Mouse (Mus musculus): ENCODE results near the gene Gabrd. TPM values are rescaled to one million over a fixed set of nuclear protein-coding genes. Genes with fewer than 3 reads are reported as not detected.

Gene Gabrd
- not detected for total RNA-seq (2023)

GRCm38 (mm10) chr4:155397511-155398221, at the start of gene Gabrd:
Gene Gabrd, minus strand, starts transcription at chr4:155398112.

DNA sequence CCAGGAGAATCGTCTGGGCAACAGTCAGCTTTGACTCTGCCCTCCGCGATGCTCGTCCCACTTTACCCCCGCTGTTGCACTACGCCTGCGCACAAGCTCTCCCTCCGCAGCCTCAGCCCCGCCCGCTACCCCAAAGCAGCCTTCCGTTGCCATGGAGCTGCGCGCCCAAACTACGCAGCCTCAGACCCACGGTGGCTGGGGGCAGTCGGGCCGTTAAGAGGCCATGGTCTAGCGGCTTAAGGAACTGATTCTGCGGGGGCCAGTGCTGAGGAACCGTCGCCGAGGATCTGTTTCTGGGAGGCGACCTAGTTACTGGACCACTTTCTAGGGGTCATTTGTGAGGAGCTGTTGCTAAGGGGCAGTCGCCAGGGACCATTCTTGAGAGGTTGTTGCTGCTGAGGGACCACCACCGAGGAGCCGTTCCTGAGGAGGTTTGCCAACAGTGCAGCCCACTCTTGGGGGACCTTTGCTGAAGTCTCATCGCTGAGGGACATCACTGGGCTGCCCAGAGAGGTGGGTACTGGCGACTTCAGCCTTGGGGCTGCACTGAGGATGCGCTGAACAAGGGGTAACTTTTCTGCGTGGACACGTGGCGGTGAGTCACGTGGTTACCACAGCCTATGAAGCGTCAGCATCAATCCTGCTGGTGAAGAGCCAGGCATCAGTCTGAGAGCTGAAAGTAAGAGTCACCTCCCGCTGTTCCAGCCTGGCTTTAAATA, 11.3 kb upstream of the Gabrd start, which contains the start of gene Cfap74:
Gene Cfap74 (plus strand): TSS at position 133 of the 719 bp plus-strand sequence.

DNA sequence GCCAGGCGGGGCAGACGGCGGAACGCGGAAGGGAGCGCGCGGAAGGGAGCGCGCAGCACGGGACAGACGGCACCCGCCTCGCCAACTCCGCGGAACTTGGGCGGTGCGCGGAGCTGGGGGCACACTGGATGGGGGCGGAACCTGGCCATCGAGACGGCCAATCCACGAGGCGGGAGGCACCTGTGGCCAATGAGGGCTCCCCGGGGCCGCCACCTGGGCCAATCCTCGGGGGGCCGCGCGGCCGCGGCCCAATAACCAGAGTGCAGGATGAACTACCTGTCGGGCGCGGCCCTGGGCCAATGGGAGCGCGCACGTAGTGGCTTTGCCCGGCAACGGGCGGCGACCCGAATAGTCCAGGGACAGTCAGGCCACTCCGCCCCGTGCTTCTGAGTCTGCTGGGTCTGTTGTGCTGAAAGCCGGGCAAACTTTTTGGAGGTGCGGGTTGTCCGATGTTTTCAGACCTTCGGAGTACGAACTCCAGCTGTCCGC, 36.6 kb downstream of the Gabrd start, which contains the start of gene Prkcz:
Gene Prkcz (minus strand): TSS at position 59 of the 489 bp plus-strand sequence.

Other genes with a start within 250 kb of the Gabrd start
- 10 to 100 TPM; 30.4 to 32.6 TPM for gene Ski, start 175.5 kb downstream of the Gabrd start, total RNA-seq (2023)
- 10 to 100 TPM; 30.9 to 33.9 TPM for gene Faap20, start 148.3 kb downstream of the Gabrd start, total RNA-seq (2023)
- under 1 TPM; 0.26 to 0.33 TPM for gene Prkcz, start 36.8 kb downstream of the Gabrd start, total RNA-seq (2023)
- gene Cfap74, start 11.1 kb upstream of the Gabrd start, total RNA-seq (2023): under 1 TPM; 0.31 to 0.33 TPM
- gene Tmem52, start 71.0 kb upstream of the Gabrd start, total RNA-seq (2023): not detected
- 100 to 1,000 TPM; 247 to 260 TPM for gene Gnb1, start 93.2 kb upstream of the Gabrd start, total RNA-seq (2023)
- gene Nadk, start 164.3 kb upstream of the Gabrd start, total RNA-seq (2023): 100 to 1,000 TPM; 370 to 381 TPM
- gene Slc35e2, start 203.3 kb upstream of the Gabrd start, total RNA-seq (2023): 10 to 100 TPM; 15.3 to 15.9 TPM
- 100 to 1,000 TPM; 142 to 143 TPM for gene Cdk11b, start 226.7 kb upstream of the Gabrd start, total RNA-seq (2023)
- not detected for gene Gm10563, start 247.3 kb upstream of the Gabrd start, total RNA-seq (2023)

Data from neutrophil, adult 59 days (primary cell).